Mouse (Mus musculus): ENCODE results near the gene Hoxd8. TPM values are rescaled to one million over a fixed set of nuclear protein-coding genes. Genes with fewer than 3 reads are reported as not detected.

Gene Hoxd8
- total and polyA plus RNA-seq, 2 experiments from 2014 or later = 0.37 TPM; not detected in 1

- no peak overlapping the region for H3K9ac ChIP-seq (replicated peaks; ENCODE audit: low read length)
- no peak overlapping the region for H3K27ac ChIP-seq
Measured at GRCm38 (mm10) chr2:74704999-74705466, 618 bp downstream of the Hoxd8 start.

GRCm38 (mm10) chr2:74705467-74706089 lies 1.2 kb downstream of the Hoxd8 start:
- WGBS = 2% methylated on average over 57 of the region's 85 CpGs
- Histone ChIP-seq H3K4me2 (ENCODE audit: low read depth, low read length) (peak overlapping the region; percentile 48), H3K9me3 (ENCODE audit: low read length) (no peaks in the 10 kb centered on the region), H3K9ac (replicated peaks; ENCODE audit: low read length) (no peak overlapping the region), H3K27ac (no peak overlapping the region), H3K4me3 (ENCODE audit: low read length) (peak overlapping the region; percentile 26), H3K27me3 (ENCODE audit: insufficient read depth, low read length) (peaks cover 92% of the 10 kb centered on the region), H3K36me3 (ENCODE audit: insufficient read depth, low read length) (no peaks in the 10 kb centered on the region), H3K4me1 (ENCODE audit: insufficient read depth, low read length) (no peaks in the 10 kb centered on the region)
- ATAC-seq (peak; percentile 35; the same call in 1 of the 2 replicates), DNase-seq (ENCODE audit: low spot score) (no peak)
- no peak for TF ChIP-seq CTCF (IDR thresholded peaks at IDR 0.05; ENCODE audit: low read depth)

More at GRCm38 (mm10) chr2:74704999-74705466, 618 bp downstream of the Hoxd8 start:
- no peaks in the 10 kb centered on the region for H3K9me3 ChIP-seq (ENCODE audit: low read length)
- peaks cover 92% of the 10 kb centered on the region for H3K27me3 ChIP-seq (ENCODE audit: insufficient read depth, low read length)
- peak overlapping the region; percentile 48 for H3K4me2 ChIP-seq (ENCODE audit: low read depth, low read length)
- 6% methylated on average over 24 of the region's 66 CpGs for WGBS
- TF ChIP-seq CTCF (IDR thresholded peaks at IDR 0.05; ENCODE audit: low read depth) = no peak
- ATAC-seq (peak; percentile 28; the same call in 1 of the 2 replicates), DNase-seq (ENCODE audit: low spot score) (no peak)
- H3K36me3 ChIP-seq (ENCODE audit: insufficient read depth, low read length) = no peaks in the 10 kb centered on the region
- peak overlapping the region; percentile 26 for H3K4me3 ChIP-seq (ENCODE audit: low read length)
- no peaks in the 10 kb centered on the region for H3K4me1 ChIP-seq (ENCODE audit: insufficient read depth, low read length)

- TF ChIP-seq CTCF (IDR thresholded peaks at IDR 0.05; ENCODE audit: low read depth) = no peak
- WGBS = 3% methylated on average over 13 of the region's 13 CpGs
- ATAC-seq (no peak), DNase-seq (ENCODE audit: low spot score) (no peak)
- Histone ChIP-seq H3K27me3 (ENCODE audit: insufficient read depth, low read length) (peaks cover 86% of the 10 kb centered on the region), H3K4me1 (ENCODE audit: insufficient read depth, low read length) (no peaks in the 10 kb centered on the region), H3K4me3 (ENCODE audit: low read length) (no peak overlapping the region), H3K9ac (replicated peaks; ENCODE audit: low read length) (no peak overlapping the region), H3K4me2 (ENCODE audit: low read depth, low read length) (no peak overlapping the region), H3K9me3 (ENCODE audit: low read length) (no peaks in the 10 kb centered on the region), H3K27ac (no peak overlapping the region), H3K36me3 (ENCODE audit: insufficient read depth, low read length) (no peaks in the 10 kb centered on the region)
Measured at GRCm38 (mm10) chr2:74706393-74706960, 2.1 kb downstream of the Hoxd8 start.

GRCm38 (mm10) chr2:74707599-74707998 lies 3.2 kb downstream of the Hoxd8 start:
- H3K9ac ChIP-seq (replicated peaks; ENCODE audit: low read length) = no peak overlapping the region
- ATAC-seq = no peak
- WGBS = 8% methylated on average over 7 of the region's 7 CpGs
- TF ChIP-seq CTCF (IDR thresholded peaks at IDR 0.05; ENCODE audit: low read depth) = no peak
- H3K4me3 ChIP-seq (ENCODE audit: low read length) = no peak overlapping the region
- H3K4me1 ChIP-seq (ENCODE audit: insufficient read depth, low read length) = no peaks in the 10 kb centered on the region
- H3K27me3 ChIP-seq (ENCODE audit: insufficient read depth, low read length) = peaks cover 91% of the 10 kb centered on the region
- DNase-seq (ENCODE audit: low spot score) = no peak
- no peak overlapping the region for H3K4me2 ChIP-seq (ENCODE audit: low read depth, low read length)
- no peaks in the 10 kb centered on the region for H3K36me3 ChIP-seq (ENCODE audit: insufficient read depth, low read length)
- no peak overlapping the region for H3K27ac ChIP-seq
- no peaks in the 10 kb centered on the region for H3K9me3 ChIP-seq (ENCODE audit: low read length)

GRCm38 (mm10) chr2:74708676-74709075 lies 4.3 kb downstream of the Hoxd8 start:
- Histone ChIP-seq H3K27me3 (ENCODE audit: insufficient read depth, low read length) (peaks cover 90% of the 10 kb centered on the region), H3K4me1 (ENCODE audit: insufficient read depth, low read length) (no peaks in the 10 kb centered on the region), H3K27ac (no peak overlapping the region), H3K4me2 (ENCODE audit: low read depth, low read length) (no peak overlapping the region), H3K4me3 (ENCODE audit: low read length) (no peak overlapping the region), H3K9me3 (ENCODE audit: low read length) (no peaks in the 10 kb centered on the region), H3K36me3 (ENCODE audit: insufficient read depth, low read length) (no peaks in the 10 kb centered on the region), H3K9ac (replicated peaks; ENCODE audit: low read length) (no peak overlapping the region)
- TF ChIP-seq CTCF (IDR thresholded peaks at IDR 0.05; ENCODE audit: low read depth) = no peak
- WGBS = 4% methylated on average over 4 of the region's 4 CpGs
- ATAC-seq (no peak), DNase-seq (ENCODE audit: low spot score) (no peak)

GRCm38 (mm10) chr2:74709465-74710419 lies 5.3 kb downstream of the Hoxd8 start:
- ATAC-seq (no peak), DNase-seq (ENCODE audit: low spot score) (no peak)
- no peak for TF ChIP-seq CTCF (IDR thresholded peaks at IDR 0.05; ENCODE audit: low read depth)
- H3K27ac ChIP-seq = no peak overlapping the region
- H3K4me3 ChIP-seq (ENCODE audit: low read length) = no peak overlapping the region
- no peak overlapping the region for H3K9ac ChIP-seq (replicated peaks; ENCODE audit: low read length)
- H3K36me3 ChIP-seq (ENCODE audit: insufficient read depth, low read length) = no peaks in the 10 kb centered on the region
- H3K27me3 ChIP-seq (ENCODE audit: insufficient read depth, low read length) = peaks cover 89% of the 10 kb centered on the region
- H3K4me1 ChIP-seq (ENCODE audit: insufficient read depth, low read length) = no peaks in the 10 kb centered on the region
- no peaks in the 10 kb centered on the region for H3K9me3 ChIP-seq (ENCODE audit: low read length)
- H3K4me2 ChIP-seq (ENCODE audit: low read depth, low read length) = no peak overlapping the region
- WGBS = 5% methylated on average over 5 of the region's 5 CpGs

Measured in hindbrain, postnatal 0 days (tissue).